Mouse (Mus musculus) small intestine, adult 2 months (tissue): ENCODE measurements around the gene Gtf3c3.

Experiments used
- CTCF ChIP-seq: fragments of 200-500 bp; IDR thresholded peaks from 2 replicates; pipeline ENCODE4 v1.5.1; 2012; ENCODE audit warnings: low read depth, mild to moderate bottlenecking, control low read depth, inconsistent platforms, low read length, moderate library complexity, mixed read lengths; ENCODE audit not compliant: insufficient replicate concordance, insufficient read length; ENCODE audit errors: extremely low read depth
- POLR2A ChIP-seq: fragments of 200-500 bp; IDR thresholded peaks from 2 replicates; pipeline ENCODE4 v1.6.1; 2012; ENCODE audit warnings: low read depth, mild to moderate bottlenecking, control low read depth, inconsistent platforms, low read length, moderate library complexity

DNA sequence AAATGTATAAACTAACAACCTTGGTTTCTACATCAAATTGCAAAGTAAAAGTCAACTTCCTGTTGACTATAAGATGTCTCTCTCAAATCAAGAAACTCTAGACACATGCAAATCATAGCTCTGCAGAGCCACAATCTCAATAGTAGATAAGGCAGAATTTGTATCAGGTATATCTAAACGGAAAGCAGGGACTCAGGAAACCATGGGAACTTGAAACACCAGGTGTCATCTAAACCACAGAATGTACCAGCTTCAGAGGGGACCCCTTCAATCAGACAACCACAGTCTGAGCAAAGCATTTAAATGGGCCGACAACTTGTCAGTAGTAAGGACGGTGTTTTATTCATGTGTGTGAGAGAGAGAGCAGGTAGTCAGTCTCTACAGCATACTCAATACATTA is 17.1 kb downstream of the Gtf3c3 start:
- TF ChIP-seq CTCF (no peak), POLR2A (no peak)
